Mouse (Mus musculus) C2C12 (cell line): ENCODE data around the gene Catsperd.

ENCODE experiments used
- CTCF ChIP-seq: IDR thresholded peaks from one replicate; pipeline ENCODE4 v1.5.1; 2011; ENCODE audit not compliant: control insufficient read depth, insufficient read depth, insufficient read length
- FOSL1 ChIP-seq: IDR thresholded peaks from one replicate; pipeline ENCODE4 v1.8.0; 2011; ENCODE audit warnings: mild to moderate bottlenecking, low read length; ENCODE audit not compliant: poor library complexity, insufficient read depth, severe bottlenecking
- MAX ChIP-seq: IDR thresholded peaks from one replicate; pipeline ENCODE4 v1.6.1; 2011; ENCODE audit warnings: mild to moderate bottlenecking, control low read depth
- MYOD1 ChIP-seq: IDR thresholded peaks from one replicate; pipeline ENCODE4 v1.6.1; 2011; ENCODE audit warnings: low read depth; ENCODE audit not compliant: control insufficient read depth, insufficient read length
- MYOG ChIP-seq: IDR thresholded peaks from one replicate; pipeline ENCODE4 v1.6.1; 2011; ENCODE audit not compliant: control insufficient read depth, insufficient read length; ENCODE audit errors: extremely low read depth
- USF1 ChIP-seq: IDR thresholded peaks from one replicate; pipeline ENCODE4 v1.6.1; 2011; ENCODE audit warnings: low read depth, mild to moderate bottlenecking, control low read depth, moderate library complexity

DNA sequence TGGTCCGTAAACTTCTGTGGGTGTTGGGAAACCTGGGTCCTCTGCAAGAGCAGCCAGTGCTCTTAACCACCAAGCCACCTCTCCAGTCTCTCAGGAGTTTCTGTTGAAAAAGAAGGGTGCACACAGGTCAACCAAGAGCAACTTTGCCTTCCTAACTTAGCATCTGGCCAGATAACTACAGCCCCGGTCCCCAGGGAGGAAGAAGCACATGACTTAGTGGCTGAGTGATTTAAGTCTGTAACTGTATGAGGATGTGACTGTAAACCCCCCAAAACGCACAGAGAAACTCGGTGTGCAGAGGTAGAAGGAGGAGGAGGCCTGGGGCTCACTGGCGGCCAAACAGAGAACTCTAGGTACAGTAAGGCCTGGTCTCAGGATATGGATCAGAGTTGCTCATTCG lies 6.1 kb downstream of the Catsperd start:
- TF ChIP-seq FOSL1, result no peak
- no peak for TF ChIP-seq CTCF
- no peak for TF ChIP-seq MYOD1
- TF ChIP-seq MYOG, result no peak
- no peak for TF ChIP-seq USF1
- TF ChIP-seq MAX, result no peak
